Mouse (Mus musculus) heart, embryonic 15.5 days (tissue): ENCODE measurements around the gene Gm12185. TPM values are rescaled to one million over a fixed set of nuclear protein-coding genes. Genes with fewer than 3 reads are reported as not detected.
"Not testable (repeated sequence)": the region's sequence is repeated elsewhere in the genome, so short reads cannot be mapped to it uniquely, and the experiment has no call there.

ENCODE experiments used
- ATAC-seq: fragments of 200-750 bp; cut with Nextera tagmentation; replicated peaks from 2 replicates; pipeline ENCODE4 v1.8.0; 2017; ENCODE audit warnings: low read depth, moderate TSS enrichment; ENCODE audit not compliant: insufficient number of reproducible peaks, insufficient read depth, low FRiP score
- H3K27ac ChIP-seq: fragments of 300-500 bp; sonication (generic); 2 replicates; pipeline ENCODE4 v1.5.1; 2015; ENCODE audit warnings: mild to moderate bottlenecking, inconsistent platforms
- H3K27me3 ChIP-seq: fragments of 300-500 bp; sonication (generic); 2 replicates; pipeline ENCODE4 v1.6.1; 2015; ENCODE audit warnings: inconsistent platforms
- H3K36me3 ChIP-seq: fragments of 300-500 bp; sonication (generic); 2 replicates; pipeline ENCODE4 v1.6.1; 2015; ENCODE audit warnings: mild to moderate bottlenecking, inconsistent platforms
- H3K4me1 ChIP-seq: fragments of 300-500 bp; sonication (generic); replicated peaks from 2 replicates; pipeline ENCODE4 v1.6.1; 2015; ENCODE audit warnings: inconsistent platforms
- H3K4me2 ChIP-seq: fragments of 300-500 bp; sonication (generic); 2 replicates; pipeline ENCODE4 v1.6.1; 2015; ENCODE audit warnings: inconsistent platforms, mild to moderate bottlenecking, moderate library complexity
- H3K4me3 ChIP-seq: fragments of 300-500 bp; sonication (generic); 2 replicates; pipeline ENCODE4 v1.5.1; 2015; ENCODE audit warnings: mild to moderate bottlenecking, inconsistent platforms
- H3K9ac ChIP-seq: fragments of 300-500 bp; sonication (generic); 2 replicates; pipeline ENCODE4 v1.6.1; 2015; ENCODE audit warnings: mild to moderate bottlenecking, inconsistent platforms
- H3K9me3 ChIP-seq: fragments of 300-500 bp; sonication (generic); replicated peaks from 2 replicates; pipeline ENCODE4 v1.6.1; 2016; ENCODE audit warnings: inconsistent platforms
- WGBS: fragments of 180-500 bp; shearing (Covaris S2); methylation state at CpG from one replicate; pipeline ENCODE4 v1.1.7; 2015; ENCODE audit warnings: mixed read lengths; 5-methylcytosine and 5-hydroxymethylcytosine counted together
- polyA plus RNA-seq: library from polyadenylated mRNA; unstranded; fragments of >200 nt; fragmentation: Nextera tagmentation; extraction: Ambion mirVana; gene quantifications from 2 replicates; pipeline ENCODE4 v1.2.1, GENCODE M21; 2015

The Gm12185 gene
- polyA plus RNA-seq, 1 experiment from 2014 or later = not detected

DNA sequence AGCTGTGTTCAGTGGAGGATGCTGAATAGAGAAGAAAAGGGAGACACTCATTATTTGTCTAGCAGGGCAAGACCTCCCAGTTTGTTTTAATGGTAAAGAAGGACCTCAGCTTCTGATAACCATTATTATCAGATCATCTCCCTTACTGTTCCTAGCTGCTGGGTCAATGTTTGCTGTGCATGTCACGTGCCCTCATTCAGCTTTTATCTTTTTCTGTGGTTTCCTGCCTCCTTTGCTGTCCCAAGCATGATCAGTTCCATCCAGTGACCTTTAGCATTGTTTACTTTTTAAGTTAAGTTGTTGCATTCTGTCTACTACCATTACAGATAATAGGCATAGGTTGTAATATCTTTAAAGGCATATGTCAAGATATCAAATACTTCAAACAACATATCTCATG is 83.6 kb downstream of the Gm12185 start:
- H3K27ac ChIP-seq = no peak overlapping the region
- H3K9ac ChIP-seq = no peak overlapping the region
- no peaks in the 10 kb centered on the region for H3K27me3 ChIP-seq
- no peaks in the 10 kb centered on the region for H3K9me3 ChIP-seq
- H3K4me3 ChIP-seq = no peak overlapping the region
- H3K4me1 ChIP-seq = no peaks in the 10 kb centered on the region
- no peaks in the 10 kb centered on the region for H3K36me3 ChIP-seq
- ATAC-seq = no peak
- no peak overlapping the region for H3K4me2 ChIP-seq
- 42% methylated on average over 1 of the region's 1 CpGs for WGBS

DNA sequence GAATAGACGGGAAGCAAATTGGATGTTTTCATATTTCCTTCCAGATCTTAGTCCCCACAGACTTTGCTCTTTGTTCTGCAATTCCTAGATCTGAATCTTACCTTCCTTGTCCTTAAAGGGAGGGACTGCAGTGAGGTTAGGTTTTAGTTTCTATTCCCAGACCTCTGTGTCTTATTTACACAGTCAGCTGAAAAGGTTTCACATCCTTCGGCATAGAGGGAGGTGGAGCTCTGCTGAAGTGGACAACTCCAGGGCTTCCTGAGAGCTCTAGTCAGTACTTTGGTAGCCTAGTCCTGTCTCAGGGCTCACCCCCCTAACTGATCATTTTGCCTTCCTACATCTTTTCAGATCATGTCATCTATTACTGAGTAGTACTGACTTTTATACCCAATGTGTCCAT is 90.0 kb downstream of the Gm12185 start, which contains the start of gene Gm5431:
Gene Gm5431 (minus strand): TSS at position 194 of the 400 bp plus-strand sequence.
- Histone ChIP-seq H3K4me2 (no peak within 1 kb of the TSS), H3K9me3 (no peaks in the 10 kb centered on the region), H3K9ac (no peak within 1 kb of the TSS), H3K4me3 (no peak within 1 kb of the TSS), H3K27me3 (no peaks in the 10 kb centered on the region), H3K36me3 (no peaks in the 10 kb centered on the region), H3K4me1 (no peaks in the 10 kb centered on the region), H3K27ac (no peak within 1 kb of the TSS)
- no peak for ATAC-seq
- 43% methylated on average over 2 of the region's 2 CpGs for WGBS

DNA sequence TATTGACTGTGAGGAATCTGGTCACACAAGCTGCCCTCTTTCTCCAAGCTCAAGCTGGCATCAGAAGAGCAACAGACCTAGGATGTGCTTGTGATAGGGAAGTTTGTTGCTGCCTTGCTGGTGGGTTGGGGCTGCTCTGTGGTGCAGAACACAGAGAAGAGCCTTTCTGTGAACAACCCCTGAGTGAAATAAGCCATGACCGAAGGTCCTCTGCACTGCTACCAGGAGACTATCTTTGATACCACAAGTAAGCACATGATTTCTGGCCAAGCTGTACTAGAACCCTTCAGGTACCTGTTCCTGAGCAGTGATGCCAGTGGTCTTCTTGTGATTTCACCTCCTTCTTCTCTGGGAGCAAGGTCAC is 90.5 kb downstream of the Gm12185 start:
- not testable (repeated sequence) for ATAC-seq, H3K4me2 ChIP-seq, H3K4me3 ChIP-seq, H3K27me3 ChIP-seq, H3K36me3 ChIP-seq, H3K9me3 ChIP-seq, H3K9ac ChIP-seq, H3K4me1 ChIP-seq, H3K27ac ChIP-seq
- 77% methylated on average over 1 of the region's 1 CpGs for WGBS

DNA sequence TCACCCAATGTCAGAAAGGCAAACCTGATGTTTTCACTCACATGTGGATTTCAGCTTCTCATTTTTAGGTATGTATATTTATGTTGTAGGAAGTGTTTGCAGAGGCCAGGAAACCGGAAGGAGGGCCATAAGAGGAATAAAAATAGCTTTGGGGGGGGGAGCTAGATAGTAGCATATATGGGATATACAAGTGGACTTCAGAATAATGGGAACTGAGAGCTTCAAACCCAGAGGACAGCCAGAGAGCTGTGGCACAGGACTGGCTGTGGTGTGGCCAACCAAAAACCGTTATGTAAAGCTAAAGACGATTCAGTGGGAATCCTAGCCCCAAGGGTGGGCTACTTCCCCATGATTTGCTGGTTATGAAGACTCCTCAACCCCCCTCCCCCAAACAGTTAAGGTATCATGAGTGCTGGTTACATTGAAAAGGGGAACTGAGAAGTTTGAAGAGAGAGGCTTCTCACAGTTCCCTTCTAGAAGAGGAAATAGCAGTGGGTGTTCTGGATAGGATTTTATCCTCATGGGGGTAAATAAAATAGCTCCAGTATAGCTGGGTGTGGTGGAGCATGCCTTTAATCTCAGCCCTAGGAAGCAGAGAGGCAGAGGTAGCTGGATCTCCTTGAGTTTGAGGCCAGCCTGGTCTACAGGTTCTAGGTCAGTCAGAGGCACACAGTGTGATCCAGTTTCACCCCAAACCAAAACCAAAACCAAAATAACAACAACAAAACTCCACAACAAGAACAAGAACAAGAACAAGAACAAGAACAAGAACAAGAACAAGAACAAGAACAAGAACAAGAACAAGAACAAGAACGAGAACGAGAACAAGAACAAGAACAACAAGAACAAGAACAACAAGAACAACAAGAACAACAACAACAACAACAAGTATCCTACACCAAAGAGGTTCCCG is 91.1 kb downstream of the Gm12185 start:
- not testable (repeated sequence) for H3K36me3 ChIP-seq, H3K9ac ChIP-seq, H3K4me3 ChIP-seq, H3K4me1 ChIP-seq, H3K4me2 ChIP-seq, ATAC-seq, H3K27ac ChIP-seq, H3K9me3 ChIP-seq, H3K27me3 ChIP-seq
- WGBS = 68% methylated on average over 6 of the region's 6 CpGs

DNA sequence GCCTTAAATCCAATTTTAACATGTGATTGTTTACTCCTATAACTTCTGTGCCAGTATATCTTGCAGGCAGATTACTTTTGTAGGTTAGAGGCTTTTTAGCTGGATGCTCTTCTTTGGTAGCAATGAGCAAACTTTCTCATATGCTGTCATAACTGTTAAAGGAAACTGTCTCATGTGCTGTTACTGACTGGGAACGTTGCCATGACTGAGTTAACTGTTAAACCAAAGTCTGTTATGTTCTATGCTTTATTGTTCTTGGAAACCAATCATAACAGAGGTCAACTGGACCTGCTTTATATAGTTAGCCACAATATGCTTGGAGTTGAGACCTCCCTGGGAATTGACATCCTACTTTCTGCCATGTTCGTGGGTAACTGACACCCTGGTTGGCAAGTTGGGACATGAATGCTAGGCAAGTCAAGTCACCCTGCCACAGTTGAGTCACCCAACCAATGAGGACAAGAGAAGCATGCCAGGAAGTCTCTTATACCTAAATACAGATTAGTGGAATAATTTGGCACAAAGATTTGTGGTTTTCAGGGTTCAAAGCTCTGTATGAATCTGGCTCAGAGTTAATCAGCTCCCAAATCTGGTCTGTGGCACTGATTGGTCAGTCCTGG is 93.1 kb downstream of the Gm12185 start:
- Histone ChIP-seq H3K27ac (no peak overlapping the region), H3K9me3 (no peaks in the 10 kb centered on the region), H3K36me3 (no peaks in the 10 kb centered on the region), H3K4me1 (no peaks in the 10 kb centered on the region), H3K27me3 (no peaks in the 10 kb centered on the region), H3K4me3 (no peak overlapping the region), H3K4me2 (no peak overlapping the region), H3K9ac (no peak overlapping the region)
- 53% methylated on average over 2 of the region's 2 CpGs for WGBS
- no peak for ATAC-seq

DNA sequence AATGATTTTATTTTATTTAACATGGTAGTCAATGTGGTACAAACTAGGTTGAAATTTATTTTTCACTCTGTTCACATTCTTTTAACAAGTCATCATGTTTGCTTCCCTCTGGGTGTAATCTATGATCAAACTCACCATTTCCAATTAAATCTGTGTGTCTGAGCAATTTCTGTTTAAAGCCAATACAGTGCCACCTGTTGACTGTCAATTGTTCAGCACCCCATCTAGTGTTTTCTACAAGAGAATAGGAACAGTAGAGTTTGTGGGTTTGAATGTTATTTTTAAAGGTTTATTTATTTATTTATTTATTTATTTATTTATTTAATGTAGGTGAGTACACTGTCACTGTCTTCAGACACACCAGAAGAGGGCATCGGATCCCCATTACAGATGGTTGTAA is 115.3 kb downstream of the Gm12185 start:
- ATAC-seq = no peak
- Histone ChIP-seq H3K9me3 (no peaks in the 10 kb centered on the region), H3K9ac (no peak overlapping the region), H3K27ac (no peak overlapping the region), H3K4me3 (no peak overlapping the region), H3K4me1 (peaks cover 14% of the 10 kb centered on the region), H3K27me3 (no peaks in the 10 kb centered on the region), H3K4me2 (no peak overlapping the region), H3K36me3 (no peaks in the 10 kb centered on the region)
- 91% methylated on average over 1 of the region's 1 CpGs for WGBS

DNA sequence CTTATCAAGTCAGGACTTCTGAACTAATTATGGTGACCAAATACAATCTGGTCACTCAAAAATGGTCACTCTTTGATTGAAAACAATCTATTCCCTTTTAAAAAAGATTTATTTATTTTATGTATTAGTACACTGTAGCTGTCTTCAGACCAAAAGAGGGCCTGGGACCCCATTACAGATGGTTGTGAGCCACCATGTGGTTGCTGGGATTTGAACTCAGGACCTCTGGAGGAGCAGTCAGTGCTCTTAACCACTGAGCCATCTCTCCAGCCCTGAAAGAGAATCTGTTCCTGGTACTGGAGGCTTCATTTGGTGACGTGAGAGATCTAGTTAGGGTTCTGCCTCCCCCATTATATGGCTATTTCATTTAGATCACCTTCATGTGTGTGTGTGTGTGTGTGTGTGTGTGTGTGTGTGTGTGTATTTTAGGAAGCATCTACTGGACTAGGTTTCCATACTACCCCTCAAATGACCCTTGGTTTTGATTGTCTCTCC is 116.6 kb downstream of the Gm12185 start:
- not testable (repeated sequence) for H3K9me3 ChIP-seq, H3K4me2 ChIP-seq, H3K9ac ChIP-seq, H3K36me3 ChIP-seq, ATAC-seq, H3K27ac ChIP-seq, H3K4me3 ChIP-seq, H3K27me3 ChIP-seq
- peaks cover 19% of the 10 kb centered on the region for H3K4me1 ChIP-seq
- WGBS = 51% methylated on average over 1 of the region's 1 CpGs

DNA sequence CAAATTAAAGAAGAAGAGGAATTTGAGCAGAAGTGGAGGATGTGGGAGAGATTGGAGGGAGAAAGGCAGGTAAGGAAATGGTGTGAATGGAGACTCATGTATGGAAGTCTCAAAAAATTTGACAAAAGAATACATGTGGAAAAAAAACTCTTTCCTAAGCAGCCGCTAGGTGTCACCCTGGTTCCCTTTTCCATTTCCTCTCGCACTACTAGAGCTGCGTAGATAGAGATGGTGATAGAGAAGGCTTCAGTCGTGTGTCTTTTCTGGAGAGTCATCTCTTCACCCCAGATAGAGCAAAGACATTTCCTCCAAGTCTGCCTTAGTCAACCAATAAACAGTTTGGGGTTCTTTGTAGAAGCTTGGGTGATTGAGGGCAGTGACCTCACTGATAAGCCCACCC is 117.6 kb downstream of the Gm12185 start:
- Histone ChIP-seq H3K27ac (no peak overlapping the region), H3K4me1 (peaks cover 27% of the 10 kb centered on the region), H3K36me3 (no peaks in the 10 kb centered on the region), H3K9me3 (no peaks in the 10 kb centered on the region), H3K4me2 (no peak overlapping the region), H3K9ac (no peak overlapping the region), H3K27me3 (no peaks in the 10 kb centered on the region), H3K4me3 (no peak overlapping the region)
- ATAC-seq = no peak
- WGBS = 1% methylated on average over 4 of the region's 4 CpGs

DNA sequence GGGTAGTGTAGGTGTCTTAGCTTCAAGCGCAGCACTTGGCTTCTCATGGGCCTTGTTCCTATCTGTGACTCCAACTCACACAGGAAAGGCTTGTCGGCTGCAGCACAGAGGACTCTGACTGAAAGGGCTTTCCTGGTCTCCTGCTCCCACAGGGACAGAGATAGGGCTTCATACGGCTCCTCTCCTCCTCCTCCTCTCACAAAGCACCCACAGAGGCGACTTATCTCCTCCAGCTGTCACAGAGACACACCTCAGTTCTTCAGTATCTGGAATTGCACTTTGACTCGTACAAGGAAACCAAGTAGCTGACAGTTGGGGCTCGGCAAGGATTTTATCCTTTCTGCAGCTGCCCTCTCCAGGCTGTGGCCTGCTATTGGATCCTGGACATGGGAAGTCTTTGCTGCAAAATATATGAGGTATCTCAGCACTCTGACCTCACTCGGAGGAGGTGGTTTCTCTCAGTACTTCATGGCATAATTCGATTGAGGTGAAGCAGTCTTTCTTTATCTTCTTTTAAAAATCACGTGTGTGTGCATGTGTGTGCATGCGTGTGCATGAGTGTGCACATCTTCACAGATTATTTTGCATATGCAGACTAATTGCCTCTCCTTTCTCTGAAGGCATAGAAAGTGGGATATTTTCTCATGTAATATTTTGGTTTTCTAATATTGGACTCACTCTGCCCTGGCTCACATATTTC is 118.3 kb downstream of the Gm12185 start:
- no peaks in the 10 kb centered on the region for H3K9me3 ChIP-seq
- no peaks in the 10 kb centered on the region for H3K36me3 ChIP-seq
- WGBS = 44% methylated on average over 10 of the region's 10 CpGs
- ATAC-seq = no peak
- H3K4me1 ChIP-seq = peaks cover 34% of the 10 kb centered on the region
- H3K27ac ChIP-seq = no peak overlapping the region
- no peak overlapping the region for H3K4me3 ChIP-seq
- no peak overlapping the region for H3K9ac ChIP-seq
- no peaks in the 10 kb centered on the region for H3K27me3 ChIP-seq
- no peak overlapping the region for H3K4me2 ChIP-seq

DNA sequence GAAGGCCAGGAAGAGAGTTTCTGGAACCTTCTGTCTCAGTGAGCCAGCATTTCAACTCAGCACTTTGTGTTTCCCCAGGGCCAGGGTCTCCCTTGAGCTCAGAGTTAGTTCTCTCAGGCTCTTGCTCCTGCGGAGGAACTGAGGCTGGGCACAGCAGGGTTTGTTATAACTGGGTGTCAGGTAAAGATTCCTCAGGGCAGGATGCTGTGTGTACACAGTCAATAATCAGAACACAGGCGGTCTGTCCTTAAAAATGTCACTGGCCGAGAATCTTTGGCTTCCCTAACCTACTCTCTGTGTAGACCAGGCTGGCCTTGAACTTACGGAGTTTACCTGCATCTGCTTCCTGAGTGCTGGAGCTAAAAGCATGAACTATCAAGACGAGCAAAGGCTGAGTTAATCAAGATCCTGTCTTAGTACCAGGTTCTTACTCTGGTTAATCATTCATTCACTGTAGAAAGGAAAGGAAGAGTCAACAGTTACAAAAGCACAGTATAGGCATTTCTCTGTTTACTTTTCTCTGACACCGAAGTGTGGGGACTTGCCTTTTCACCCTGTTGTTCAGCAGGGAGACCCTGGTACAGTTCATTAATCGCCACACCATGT is 119.2 kb downstream of the Gm12185 start:
- Histone ChIP-seq H3K27me3 (no peaks in the 10 kb centered on the region), H3K4me1 (peaks cover 36% of the 10 kb centered on the region), H3K27ac (peak overlapping the region; percentile 71), H3K36me3 (no peaks in the 10 kb centered on the region), H3K4me3 (no peak overlapping the region), H3K9ac (peak overlapping the region; percentile 45; the same call in 1 of the 2 replicates), H3K4me2 (peak overlapping the region; percentile 79; the same call in 1 of the 2 replicates), H3K9me3 (no peaks in the 10 kb centered on the region)
- ATAC-seq = no peak
- 83% methylated on average over 7 of the region's 7 CpGs for WGBS
